Mouse (Mus musculus) lung, postnatal 25 days (tissue): ENCODE data around the gene Tlr13.

Source experiments
- DNase-seq: peaks from one replicate; pipeline ENCODE4 v3.0.0; 2022; ENCODE audit warnings: low spot score

Gene Tlr13

DNA sequence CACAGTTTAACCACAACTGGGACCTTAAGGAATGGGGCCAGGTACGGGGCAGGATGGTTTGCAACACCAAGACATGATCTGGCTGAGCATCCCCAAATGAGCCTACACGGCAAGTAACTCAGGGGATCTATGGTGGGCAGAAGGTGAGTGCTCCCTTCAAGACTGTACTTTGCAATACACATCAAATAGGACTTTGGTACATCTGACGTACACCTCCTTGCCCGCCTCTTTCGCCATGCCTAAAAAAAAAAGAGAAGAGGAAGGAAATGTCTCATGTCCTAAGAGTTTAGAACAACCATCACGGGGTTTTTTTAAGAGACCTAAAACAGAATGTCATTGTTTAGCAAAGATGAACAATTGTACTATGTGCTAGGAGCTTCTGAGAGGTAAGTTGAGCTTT, at the start of gene Tlr13:
Tlr13 (plus strand) TSS at position 269 of the 400 bp plus-strand sequence.
- no peak for DNase-seq

DNA sequence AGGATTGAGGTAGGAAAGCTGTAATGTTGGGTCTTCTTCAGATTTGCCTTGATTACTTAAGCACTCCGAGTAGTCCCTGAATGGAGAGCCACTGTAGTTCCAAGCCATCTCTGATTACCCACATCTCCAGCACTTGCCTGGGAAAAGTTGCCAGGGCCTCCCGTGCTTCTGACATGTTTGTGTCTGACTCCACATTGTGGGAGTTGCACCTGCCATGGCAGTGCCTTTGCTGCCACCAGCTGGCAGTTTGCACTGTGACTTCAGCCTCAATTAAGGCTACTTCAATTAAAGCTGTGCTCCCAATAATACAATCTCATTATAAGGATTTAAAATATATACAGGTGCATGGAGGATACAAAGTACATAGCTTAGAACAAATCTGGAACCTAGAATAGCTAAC, 37.5 kb upstream of the Tlr13 start:
- DNase-seq = peak; percentile 50

DNA sequence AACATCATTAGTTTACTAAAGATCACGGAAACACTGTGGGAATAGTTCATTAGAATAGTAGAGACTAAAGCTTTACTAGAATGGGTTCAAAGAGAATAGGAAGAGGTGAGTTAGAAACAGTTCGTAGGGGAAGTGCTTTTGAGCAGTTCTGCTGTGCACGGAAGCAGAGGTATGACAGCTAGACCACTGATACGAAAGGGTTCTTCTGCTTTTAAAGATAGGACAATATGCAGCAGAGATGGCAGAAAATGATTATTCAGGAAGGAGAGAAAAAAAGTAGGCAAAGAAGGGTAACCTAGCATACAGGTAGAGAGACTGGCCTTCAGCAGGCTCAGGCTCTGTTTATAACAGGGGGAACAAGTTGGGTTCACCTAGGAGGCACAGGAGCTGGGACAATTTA, 29.1 kb upstream of the Tlr13 start:
- DNase-seq = no peak

DNA sequence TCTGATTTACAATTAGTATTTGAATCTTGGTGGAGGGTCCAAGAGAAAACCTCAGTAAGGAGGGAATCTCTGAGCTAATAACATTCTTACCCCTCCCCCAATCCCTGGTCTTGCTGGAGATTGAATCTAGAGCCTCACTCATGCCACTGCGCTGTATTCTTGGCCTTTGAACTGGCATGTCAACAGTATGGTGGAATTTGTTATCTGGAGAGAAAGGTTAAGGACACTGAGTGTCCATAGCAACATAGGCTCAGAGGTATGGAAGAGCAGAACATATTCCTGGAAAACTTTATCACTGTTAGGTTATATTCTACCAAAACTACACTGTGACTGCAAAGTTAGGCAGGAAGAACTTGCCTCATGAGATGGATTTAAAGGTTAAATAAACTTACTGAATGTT, 28.3 kb upstream of the Tlr13 start:
- DNase-seq = no peak

DNA sequence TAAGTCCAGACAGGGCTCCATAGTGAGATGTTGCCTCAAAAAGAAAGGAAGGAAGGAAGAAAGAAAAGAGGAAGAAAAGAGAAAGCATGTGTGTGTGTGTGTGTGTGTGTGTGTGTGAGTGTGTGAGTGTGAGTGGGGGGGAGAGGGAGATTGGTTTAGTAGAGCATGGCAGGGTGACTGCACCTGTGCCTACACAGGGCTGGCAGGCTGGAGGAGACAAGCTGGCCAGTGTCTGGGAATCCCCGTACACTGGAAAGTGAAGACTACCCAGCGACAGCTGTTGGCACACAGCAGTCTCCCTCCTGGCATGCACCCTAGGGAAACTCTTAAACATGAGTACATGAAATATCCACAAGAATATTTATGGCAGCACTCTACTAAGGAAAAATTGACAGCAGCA, 20.2 kb upstream of the Tlr13 start:
- no peak for DNase-seq

DNA sequence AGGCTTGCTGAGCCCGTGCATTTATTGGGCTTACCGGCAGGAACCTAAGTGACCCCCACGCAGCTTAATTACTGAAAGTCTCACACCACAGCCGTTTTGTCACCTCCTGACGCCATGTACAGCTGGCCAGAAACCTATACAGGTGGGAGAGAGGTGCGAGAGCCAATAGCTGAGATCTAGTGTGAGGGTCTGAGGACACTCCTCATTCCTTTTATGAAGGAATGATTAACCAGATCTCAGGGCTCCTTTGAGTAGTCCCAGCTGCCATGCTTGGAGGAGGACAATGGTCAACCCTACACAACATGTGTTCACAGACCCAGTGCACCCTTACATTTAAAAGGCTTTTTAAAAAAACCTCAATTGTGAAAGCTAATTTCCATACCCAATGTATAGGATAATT, 14.7 kb upstream of the Tlr13 start:
- no peak for DNase-seq

DNA sequence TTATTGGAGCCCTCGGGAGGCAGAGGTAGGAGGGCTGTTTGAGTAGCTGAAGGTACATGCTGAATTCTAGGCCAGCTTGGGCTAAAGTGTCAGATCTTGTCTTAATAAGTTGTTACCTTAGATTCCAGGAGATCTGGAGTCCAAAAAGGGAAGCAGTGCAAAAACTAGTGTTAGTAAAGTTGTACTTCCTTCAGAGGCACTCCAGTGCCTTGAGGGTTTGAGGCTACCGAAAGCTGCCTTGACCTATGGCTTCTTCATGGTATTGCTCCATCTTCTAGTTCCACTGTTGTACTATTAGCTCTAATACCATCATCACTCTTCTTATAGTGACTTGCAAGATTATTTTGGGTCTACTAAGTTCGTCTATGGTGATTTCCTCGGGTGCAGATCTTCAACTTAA, 13.1 kb upstream of the Tlr13 start:
- peak; percentile 7 for DNase-seq

DNA sequence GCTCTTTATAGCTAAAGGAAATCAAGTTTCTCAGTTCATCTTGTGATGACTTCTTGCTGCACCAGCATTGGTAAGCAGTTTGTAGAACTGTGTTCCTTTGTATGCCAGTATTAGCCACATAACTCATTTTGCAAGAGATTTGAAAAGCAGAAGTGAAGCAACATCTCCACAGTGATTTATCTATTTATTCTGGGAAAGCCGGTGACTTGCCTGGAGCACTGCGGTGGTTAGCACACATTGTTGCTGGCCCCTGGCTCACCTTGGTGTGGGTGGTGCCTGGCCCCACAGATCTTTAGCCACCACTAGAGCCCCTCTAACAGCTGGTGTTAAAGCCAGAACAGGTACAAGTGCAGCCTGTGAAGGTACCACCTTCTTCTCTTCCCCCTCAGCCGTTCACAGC, 8.1 kb upstream of the Tlr13 start:
- DNase-seq = no peak

DNA sequence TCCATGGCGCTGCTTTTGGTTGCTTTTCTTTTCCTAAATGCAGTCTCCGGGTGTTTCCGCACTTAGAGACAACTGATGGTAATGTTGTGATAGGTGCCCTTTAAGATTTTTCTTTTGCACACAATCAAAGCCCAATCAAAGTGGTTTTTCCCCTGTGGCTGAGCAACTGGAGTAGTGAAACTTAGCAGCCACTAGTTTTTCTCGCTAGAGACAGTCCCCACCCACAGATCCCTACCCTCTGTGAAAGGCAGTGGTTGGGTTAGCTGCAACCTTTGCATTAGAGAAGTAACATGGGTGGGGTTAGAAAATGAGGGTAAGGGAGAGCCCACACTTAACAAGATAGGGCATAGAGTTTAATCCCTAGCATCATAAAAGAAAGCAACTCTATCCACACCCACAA, 7.5 kb upstream of the Tlr13 start:
- no peak for DNase-seq

DNA sequence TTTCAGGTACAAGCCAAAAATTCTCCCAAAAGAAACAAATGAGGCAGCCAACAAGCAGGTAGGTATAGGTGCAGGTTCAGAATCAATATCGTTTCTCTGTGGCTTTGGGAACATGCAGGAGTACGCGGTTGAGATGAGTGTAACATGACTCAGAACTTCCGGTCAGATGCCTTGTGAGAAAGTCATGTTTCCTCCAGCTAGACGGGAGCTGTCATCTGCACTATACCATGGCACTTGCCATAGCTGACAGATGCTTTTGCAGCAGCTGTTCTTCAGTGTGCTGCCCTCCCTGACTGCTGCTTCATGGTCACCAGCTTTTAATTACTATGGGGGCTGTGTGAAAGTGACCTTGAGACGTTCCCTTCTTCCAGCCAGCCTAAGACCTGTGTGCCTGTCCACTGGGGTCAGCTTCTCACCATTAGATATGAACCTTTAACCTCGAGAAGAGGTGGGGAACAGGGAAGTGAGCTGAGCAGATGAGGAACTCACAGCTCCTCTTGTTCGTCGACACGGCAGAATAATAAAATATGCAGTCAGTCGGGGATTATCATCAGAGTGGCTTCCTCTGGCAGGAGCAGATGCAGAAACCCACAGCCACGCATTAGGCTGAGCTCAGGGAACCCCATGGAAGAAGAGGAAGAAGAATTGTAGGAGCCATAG, 7.0 kb upstream of the Tlr13 start:
- no peak for DNase-seq

DNA sequence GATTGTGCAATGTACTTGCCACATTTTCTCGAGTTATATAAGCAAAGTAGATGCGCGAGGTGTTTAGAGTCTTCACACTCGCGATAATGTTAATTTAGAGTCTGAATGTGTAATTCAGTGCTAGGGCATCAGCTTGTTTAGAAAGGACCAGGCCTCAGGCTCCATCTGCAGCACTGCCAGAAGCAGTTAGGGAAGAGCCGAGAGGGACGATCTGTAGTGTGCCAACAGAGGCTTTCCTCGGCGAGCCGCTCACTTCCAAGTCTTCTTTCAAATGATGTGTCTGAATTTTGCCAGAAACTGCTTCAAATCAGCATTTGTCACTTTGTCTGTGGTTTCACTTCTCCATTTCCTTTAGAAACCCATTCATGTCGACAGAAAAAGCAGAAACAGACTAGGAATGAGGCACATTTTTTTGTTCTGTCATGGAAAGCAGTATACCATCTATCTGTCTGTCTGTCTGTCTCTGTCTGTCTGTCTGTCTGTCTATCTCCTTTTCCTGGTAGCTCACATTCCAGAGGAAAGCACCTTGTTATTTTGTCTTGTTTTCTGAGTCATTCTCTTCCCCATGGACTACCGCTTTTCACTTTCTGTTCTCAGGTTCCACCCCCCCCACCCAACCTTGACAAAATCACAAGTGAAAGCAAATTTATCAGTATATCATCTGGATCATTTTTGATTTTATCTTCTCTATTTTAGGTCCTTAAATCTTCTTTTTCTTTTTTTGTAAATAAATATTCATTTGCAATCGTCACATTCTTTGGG, 3.5 kb upstream of the Tlr13 start:
- DNase-seq = no peak

DNA sequence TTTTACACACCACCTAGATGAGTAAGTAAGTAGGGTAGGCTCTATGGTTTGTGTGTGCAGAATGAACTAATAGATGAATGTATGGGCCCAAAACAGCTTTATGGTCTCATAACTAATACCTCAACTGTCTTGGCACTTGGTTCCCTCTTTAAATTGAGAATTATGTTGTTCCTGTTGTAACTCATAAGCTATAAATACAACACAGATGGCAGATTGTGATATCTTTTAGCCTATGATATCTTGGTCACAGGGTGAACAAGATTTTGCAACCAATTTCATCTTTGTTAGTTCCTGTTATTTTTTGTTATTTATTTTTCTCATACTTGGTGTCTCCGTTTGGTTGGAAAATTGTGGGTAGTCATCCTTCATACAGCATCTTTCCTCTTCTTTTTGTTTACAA, 5.2 kb downstream of the Tlr13 start:
- no peak for DNase-seq

DNA sequence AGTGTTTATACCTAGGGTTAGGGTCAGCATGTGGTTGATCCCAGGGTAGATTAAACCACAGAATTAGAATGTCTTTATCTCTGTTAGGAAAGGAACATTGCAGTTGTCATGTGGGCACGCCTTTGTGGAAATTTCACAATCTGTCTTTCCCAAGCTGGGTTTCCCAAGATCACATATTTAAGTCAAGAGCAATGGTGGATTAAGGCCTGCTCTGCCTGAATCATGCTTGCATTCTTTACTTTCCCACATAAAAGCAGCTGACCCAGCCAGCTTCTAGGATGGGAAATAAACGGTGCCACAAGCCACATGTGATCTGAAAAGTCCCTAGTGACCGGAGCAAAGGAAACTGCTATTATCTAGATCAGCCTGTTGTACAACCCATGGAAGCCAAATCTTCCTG, 6.5 kb downstream of the Tlr13 start:
- DNase-seq = no peak

DNA sequence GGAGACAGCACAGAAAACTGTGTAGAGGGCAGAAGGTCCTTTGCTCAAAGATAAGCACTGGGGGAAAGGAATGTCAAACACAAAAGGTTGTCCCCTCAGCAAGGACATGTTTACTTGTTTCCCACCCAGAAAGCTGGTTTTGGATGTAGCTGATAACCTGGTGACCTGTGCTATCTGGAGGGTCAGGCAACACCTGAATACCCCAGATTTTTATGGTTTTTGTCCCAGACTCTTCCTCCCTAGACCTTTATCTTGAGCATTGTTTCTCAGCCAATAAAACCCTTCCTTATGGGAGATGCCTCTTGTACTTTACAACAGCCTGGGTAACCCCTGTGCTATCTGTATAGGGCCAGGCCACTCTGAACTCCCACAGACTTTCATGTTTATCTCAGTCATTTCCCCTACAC, 11.2 kb downstream of the Tlr13 start:
- DNase-seq = no peak

DNA sequence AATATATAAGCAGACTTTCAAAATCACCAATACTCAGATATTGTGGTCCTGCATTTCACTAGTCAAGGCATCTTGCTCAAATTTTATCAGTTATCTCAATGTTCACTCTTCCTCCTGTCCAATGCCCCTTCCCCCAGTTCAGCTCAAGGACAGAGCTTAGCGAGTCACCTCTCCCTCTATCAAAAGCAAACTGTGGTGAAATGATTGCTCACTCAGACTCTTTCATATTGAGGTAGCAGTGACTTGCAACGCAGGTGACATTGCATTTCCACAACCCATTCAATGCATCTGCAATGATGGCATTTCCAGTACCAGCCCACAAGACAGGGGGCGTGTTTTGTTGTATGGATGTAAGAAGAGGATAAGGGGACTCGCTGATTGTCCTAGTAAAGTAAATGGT, 12.9 kb downstream of the Tlr13 start:
- no peak for DNase-seq

DNA sequence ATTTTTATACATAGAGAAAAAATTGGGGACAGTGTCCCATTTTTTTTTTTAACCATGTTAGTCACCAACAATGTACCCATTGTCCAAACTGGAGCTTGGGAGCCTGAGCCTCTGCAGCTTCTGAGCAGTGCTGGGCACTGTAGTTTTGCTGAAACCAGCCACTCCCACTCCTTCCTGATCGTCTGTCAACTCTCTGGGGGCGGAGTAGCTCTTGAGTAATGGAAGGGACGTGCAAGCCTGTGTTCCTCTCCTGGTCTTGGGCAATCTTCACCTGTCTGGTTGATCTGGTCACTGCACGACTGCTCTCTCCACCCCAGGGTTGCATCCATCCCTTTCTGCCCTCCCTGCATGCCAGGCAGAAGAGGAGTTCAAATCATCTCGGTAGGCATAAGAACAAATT, 21.0 kb downstream of the Tlr13 start:
- DNase-seq = no peak

DNA sequence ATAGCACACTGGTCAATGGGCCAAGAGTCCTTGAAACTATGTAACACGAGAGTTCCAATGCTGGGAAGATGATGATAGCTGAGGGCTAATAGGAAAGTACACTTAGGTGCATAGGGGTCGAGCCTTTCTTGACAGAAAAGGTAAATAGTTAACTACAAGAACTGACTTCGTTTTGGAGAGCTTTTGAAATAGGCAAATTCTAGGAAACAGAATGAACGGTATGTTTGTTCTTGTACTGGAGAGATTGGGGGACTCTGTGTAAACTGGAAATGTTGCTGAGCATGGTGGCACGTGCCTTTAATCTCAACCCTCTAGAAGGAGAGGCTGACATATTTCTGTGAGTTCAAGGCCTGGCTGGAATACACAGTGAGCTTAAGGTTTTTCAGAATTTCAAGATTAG, 21.6 kb downstream of the Tlr13 start:
- no peak for DNase-seq

DNA sequence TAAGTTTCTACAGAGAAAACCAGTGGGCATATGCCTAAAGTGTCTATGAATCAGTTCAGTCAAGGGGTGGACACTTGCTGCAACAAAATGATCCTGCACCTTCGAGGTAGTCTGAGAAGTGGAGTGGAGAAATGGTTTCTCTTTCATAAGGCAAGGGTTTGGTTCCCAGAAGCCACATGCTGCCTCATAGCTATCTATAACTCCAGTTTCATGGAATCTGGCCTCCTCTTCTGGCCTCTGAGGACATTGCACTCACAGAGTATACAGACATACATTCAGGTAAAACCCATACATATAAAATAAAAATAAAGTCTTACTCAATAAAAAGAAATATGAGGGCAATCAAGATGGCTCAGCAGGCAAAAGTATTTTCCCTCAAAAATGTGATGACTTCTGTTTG, 22.1 kb downstream of the Tlr13 start:
- no peak for DNase-seq

DNA sequence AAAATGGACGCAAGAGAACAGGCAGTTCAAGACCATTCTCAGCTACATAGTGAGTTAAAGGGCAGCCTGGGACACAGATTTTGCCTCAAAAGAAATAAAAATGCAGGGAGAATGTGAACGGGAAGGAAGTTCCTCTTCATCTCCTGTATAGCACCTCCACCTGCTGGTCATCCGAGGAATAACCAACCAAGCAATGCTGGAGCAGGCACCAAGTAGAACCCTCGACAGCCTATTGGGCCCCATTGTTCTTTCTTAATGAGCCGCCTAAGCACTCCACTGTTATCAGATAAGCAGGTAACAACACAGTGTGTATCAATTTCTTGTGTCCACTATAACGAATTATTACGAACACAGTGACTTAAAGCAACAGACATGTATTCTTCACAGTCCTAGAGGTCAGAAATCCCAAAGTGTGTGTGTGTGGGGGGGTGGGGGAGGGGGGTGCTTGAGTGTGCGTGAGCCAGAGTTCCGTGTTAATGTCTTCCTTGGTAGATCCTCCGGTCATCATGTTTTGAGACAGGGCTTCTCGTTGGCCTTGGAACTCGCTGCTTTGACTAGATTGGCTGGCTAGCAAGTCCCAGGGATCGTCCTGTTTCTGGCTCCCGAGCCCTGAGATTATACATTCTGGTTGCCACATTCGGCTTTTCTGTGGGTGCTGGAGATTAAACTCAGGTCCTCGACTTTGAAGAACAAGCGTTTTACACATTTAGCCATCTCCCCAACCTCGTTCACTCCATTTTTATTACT, 28.3 kb downstream of the Tlr13 start:
- DNase-seq = peak; percentile 74

DNA sequence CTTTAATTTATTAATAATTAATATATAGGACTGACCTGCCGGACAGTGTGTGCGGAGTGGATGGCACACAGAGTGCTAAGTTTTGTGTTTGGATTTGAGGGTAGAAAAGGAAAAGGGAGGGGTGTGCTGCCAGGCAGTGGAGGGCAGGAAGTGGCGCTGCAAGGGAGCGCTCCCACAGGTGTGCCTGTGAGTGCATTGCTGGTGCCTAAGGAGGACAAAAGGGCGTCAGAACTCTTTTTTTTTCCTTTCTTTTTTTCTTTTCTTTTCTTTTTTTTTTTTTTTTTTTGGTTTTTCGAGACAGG, 28.8 kb downstream of the Tlr13 start:
- DNase-seq = no peak

DNA sequence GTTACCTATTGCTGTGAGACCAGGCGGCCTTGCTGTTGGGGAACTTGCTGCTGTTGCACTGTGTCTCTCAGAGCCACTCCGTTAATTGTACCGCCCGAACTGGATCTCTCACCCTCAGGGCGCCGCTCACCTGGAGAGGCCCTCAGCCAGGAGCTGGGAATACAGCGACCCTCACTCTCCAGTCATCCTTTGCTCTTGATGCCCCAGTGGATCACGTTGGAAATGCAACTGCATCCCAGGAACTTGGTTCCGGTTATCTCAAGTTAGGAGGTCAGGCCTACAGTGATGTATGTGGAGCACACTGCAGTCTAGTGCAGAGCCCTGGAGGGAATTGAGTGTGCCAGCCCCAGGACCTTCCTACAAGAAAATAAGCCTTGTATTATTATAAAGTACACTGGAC, 33.3 kb downstream of the Tlr13 start:
- no peak for DNase-seq

DNA sequence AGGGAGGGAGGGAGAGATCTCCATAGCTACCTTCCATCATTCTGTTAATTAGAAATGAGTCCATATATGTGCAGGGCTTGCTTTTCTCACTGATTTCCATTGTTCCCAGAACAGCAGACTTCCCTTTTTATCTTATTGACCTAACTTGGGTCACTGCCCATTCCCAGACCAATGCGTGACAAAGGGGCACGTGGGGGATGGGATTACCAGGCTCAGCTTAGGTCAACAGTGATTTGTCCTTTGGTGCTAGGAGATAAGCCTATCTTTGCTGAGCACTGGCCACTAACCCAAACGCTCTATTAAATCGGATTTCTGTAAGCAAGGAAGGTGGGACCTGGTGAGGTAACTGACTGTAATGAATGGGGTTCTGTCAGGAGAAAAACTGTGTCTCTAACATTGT, 41.3 kb downstream of the Tlr13 start:
- DNase-seq = no peak

DNA sequence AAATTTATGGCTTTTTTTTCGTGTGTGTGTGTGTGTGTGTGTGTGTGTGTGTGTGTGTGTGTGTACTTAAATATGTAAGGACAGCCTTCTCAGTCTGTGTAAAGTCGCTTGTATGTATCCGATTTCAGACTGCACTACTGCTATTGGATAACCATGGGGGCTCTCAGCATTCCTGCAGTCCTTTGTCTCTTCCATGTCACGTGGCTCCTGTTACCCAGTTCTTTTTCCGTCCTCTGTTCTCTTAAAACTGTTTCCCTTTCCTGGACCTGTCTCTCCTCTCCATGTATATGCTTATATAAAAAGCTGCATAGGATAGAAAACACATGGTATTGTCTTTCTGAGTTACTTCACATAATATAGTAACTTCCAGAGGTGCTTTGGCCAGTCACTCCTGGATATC, 42.7 kb downstream of the Tlr13 start:
- DNase-seq = no peak
